Mouse (Mus musculus) myocyte (in vitro differentiated cells): ENCODE results near the gene Pcp4l1. TPM values are rescaled to one million over a fixed set of nuclear protein-coding genes. Genes with fewer than 3 reads are reported as not detected.
A peak's percentile ranks its signal among the peaks of the same experiment; 100 is the strongest.

Experiments
- H3K27me3 ChIP-seq: one replicate; pipeline ENCODE4 v1.6.1; 2011; ENCODE audit not compliant: control insufficient read depth, insufficient read depth, insufficient read length
- H3K36me3 ChIP-seq: one replicate; pipeline ENCODE4 v1.6.1; 2011; ENCODE audit not compliant: control insufficient read depth, insufficient read depth
- H3K4me2 ChIP-seq: one replicate; pipeline ENCODE4 v1.6.1; 2011; ENCODE audit warnings: low read depth, control low read depth
- H3K4me3 ChIP-seq: one replicate; pipeline ENCODE4 v1.5.1; 2011; ENCODE audit warnings: mild to moderate bottlenecking, control low read depth, moderate library complexity
- H3K79me2 ChIP-seq: one replicate; pipeline ENCODE4 v1.6.1; 2011; ENCODE audit not compliant: control insufficient read depth, insufficient read depth
- H3ac ChIP-seq: one replicate; pipeline ENCODE4 v1.6.1; 2011; ENCODE audit not compliant: control insufficient read depth, insufficient read length
- CEBPB ChIP-seq: IDR thresholded peaks from 2 replicates; pipeline ENCODE4 v1.6.1; 2011; ENCODE audit warnings: mild to moderate bottlenecking, moderate library complexity; ENCODE audit not compliant: poor library complexity, insufficient read depth, severe bottlenecking
- E2F4 ChIP-seq: IDR thresholded peaks from one replicate; pipeline ENCODE4 v1.6.1; 2011; ENCODE audit warnings: mild to moderate bottlenecking, control low read depth, moderate library complexity; ENCODE audit not compliant: insufficient read depth
- MAX ChIP-seq: IDR thresholded peaks from one replicate; pipeline ENCODE4 v1.6.1; 2011; ENCODE audit warnings: low read depth, mild to moderate bottlenecking, control low read depth
- MYOD1 ChIP-seq, 3 experiments: IDR thresholded peaks; one replicate each; pipeline ENCODE4 v1.6.1; 2011; ENCODE audit warnings: control low read depth in 2 of 3, low read depth in 2 of 3, mild to moderate bottlenecking in 2 of 3, moderate library complexity in 1 of 3; ENCODE audit not compliant: insufficient read length in 2 of 3, control insufficient read depth in 1 of 3
- MYOG ChIP-seq, 3 experiments: IDR thresholded peaks; one replicate each; pipeline ENCODE4 v1.6.1; 2011; ENCODE audit warnings: control low read depth in 2 of 3, low read depth in 2 of 3, mild to moderate bottlenecking in 2 of 3; ENCODE audit not compliant: insufficient read length in 2 of 3, control insufficient read depth in 1 of 3, insufficient read depth in 1 of 3
- POLR2A ChIP-seq: IDR thresholded peaks from one replicate; pipeline ENCODE4 v1.6.1; 2011; ENCODE audit warnings: low read depth, mild to moderate bottlenecking, control low read depth, moderate library complexity; ENCODE audit not compliant: insufficient read length
- POLR2AphosphoS2 ChIP-seq: IDR thresholded peaks from one replicate; pipeline ENCODE4 v1.6.1; 2011; ENCODE audit warnings: low read depth, control low read depth; ENCODE audit not compliant: insufficient read length
- REST ChIP-seq: IDR thresholded peaks from one replicate; pipeline ENCODE4 v1.6.1; 2011; ENCODE audit warnings: mild to moderate bottlenecking, control low read depth, moderate library complexity; ENCODE audit not compliant: insufficient read depth, insufficient read length
- SRF ChIP-seq: IDR thresholded peaks from one replicate; pipeline ENCODE4 v1.6.1; 2011; ENCODE audit warnings: low read depth; ENCODE audit not compliant: control insufficient read depth, insufficient read length
- TCF12 ChIP-seq: IDR thresholded peaks from one replicate; pipeline ENCODE4 v1.6.1; 2011; ENCODE audit warnings: mild to moderate bottlenecking, control low read depth; ENCODE audit not compliant: poor library complexity, insufficient read depth, severe bottlenecking
- TCF3 ChIP-seq: IDR thresholded peaks from one replicate; pipeline ENCODE4 v1.6.1; 2011; ENCODE audit warnings: low read depth, control low read depth; ENCODE audit not compliant: insufficient read length
- USF1 ChIP-seq: IDR thresholded peaks from one replicate; pipeline ENCODE4 v1.6.1; 2011; ENCODE audit warnings: low read depth, mild to moderate bottlenecking, control low read depth, moderate library complexity
- polyA plus RNA-seq: library from polyadenylated mRNA; unstranded; fragments of >200 nt; fragmentation: generic; extraction: Trizol; gene quantifications from one replicate; pipeline ENCODE4 v1.2.1, GENCODE M21; 2012; ENCODE audit warnings: missing spikeins

Pcp4l1 gene
- polyA plus RNA-seq, 1 experiment: 0.05 TPM

GRCm38 (mm10) chr1:171213801-171214496 is 17.9 kb upstream of the Pcp4l1 start, which contains the start of gene Nr1i3:
TSS of gene Nr1i3 (plus strand) at chr1:171213970.
- H3K79me2 ChIP-seq: no peaks in the 10 kb centered on the region

GRCm38 (mm10) chr1:171212854-171213253 is 16.8 kb upstream of the Pcp4l1 start:
- Histone ChIP-seq H3K4me2 (no peak overlapping the region), H3ac (no peak overlapping the region), H3K36me3 (no peaks in the 10 kb centered on the region), H3K4me3 (no peak overlapping the region), H3K27me3 (no peaks in the 10 kb centered on the region), H3K79me2 (no peaks in the 10 kb centered on the region)
- TF ChIP-seq E2F4 (no peak), MYOG (IDR thresholded peaks at IDR 0.05; ENCODE audit: control insufficient read depth in 1 of 3, insufficient read depth in 1 of 3, insufficient read length in 2 of 3, low read depth in 2 of 3) (no peak), TCF12 (no peak), REST (no peak), SRF (no peak), USF1 (no peak)

More at GRCm38 (mm10) chr1:171213801-171214496, 17.9 kb upstream of the Pcp4l1 start, which contains the start of gene Nr1i3:
- no peak within 1 kb of the TSS for H3K4me3 ChIP-seq
- H3ac ChIP-seq: no peak within 1 kb of the TSS
- peaks cover 3% of the 10 kb centered on the region for H3K36me3 ChIP-seq
- H3K27me3 ChIP-seq: no peaks in the 10 kb centered on the region
- TF ChIP-seq TCF3: no peak
- TF ChIP-seq POLR2A: no peak
- TF ChIP-seq MAX: no peak
- TF ChIP-seq REST: no peak
- no peak for TF ChIP-seq TCF12
- TF ChIP-seq E2F4: no peak
- TF ChIP-seq MYOG (IDR thresholded peaks at IDR 0.05; ENCODE audit: control insufficient read depth in 1 of 3, insufficient read depth in 1 of 3, insufficient read length in 2 of 3, low read depth in 2 of 3): no peak
- no peak for TF ChIP-seq POLR2AphosphoS2
- TF ChIP-seq SRF: no peak
- H3K4me2 ChIP-seq: no peak within 1 kb of the TSS

- Histone ChIP-seq H3K27me3 (no peaks in the 10 kb centered on the region), H3K4me2 (peak overlapping the region; percentile 56), H3K36me3 (no peaks in the 10 kb centered on the region), H3K79me2 (no peaks in the 10 kb centered on the region), H3ac (no peak overlapping the region), H3K4me3 (no peak overlapping the region)
- TF ChIP-seq E2F4 (no peak), TCF12 (no peak), MAX (no peak)
These were observed 13.3 kb upstream of the Pcp4l1 start for GRCm38 (mm10) chr1:171209409-171209808.

GRCm38 (mm10) chr1:171205704-171206493 is 9.8 kb upstream of the Pcp4l1 start:
- no peak for TF ChIP-seq REST
- TF ChIP-seq POLR2AphosphoS2: no peak
- no peak for TF ChIP-seq MYOG (IDR thresholded peaks at IDR 0.05; ENCODE audit: control insufficient read depth in 1 of 3, insufficient read depth in 1 of 3, insufficient read length in 2 of 3, low read depth in 2 of 3)
- no peak for TF ChIP-seq TCF12
- TF ChIP-seq TCF3: no peak
- no peak for TF ChIP-seq E2F4
- TF ChIP-seq CEBPB: no peak
- no peak for TF ChIP-seq USF1
- TF ChIP-seq MYOD1 (IDR thresholded peaks at IDR 0.05; ENCODE audit: control insufficient read depth in 1 of 3, insufficient read length in 2 of 3, low read depth in 2 of 3): no peak
- no peak for TF ChIP-seq SRF
- no peak for TF ChIP-seq MAX
- H3K36me3 ChIP-seq: no peaks in the 10 kb centered on the region
- no peak overlapping the region for H3K4me2 ChIP-seq
- no peaks in the 10 kb centered on the region for H3K27me3 ChIP-seq
- H3K4me3 ChIP-seq: no peak overlapping the region
- H3K79me2 ChIP-seq: no peaks in the 10 kb centered on the region
- H3ac ChIP-seq: no peak overlapping the region

- no peak overlapping the region for H3K4me3 ChIP-seq
These were observed 8.2 kb upstream of the Pcp4l1 start for GRCm38 (mm10) chr1:171204249-171204644.

More at GRCm38 (mm10) chr1:171204249-171204644, 8.2 kb upstream of the Pcp4l1 start:
- TF ChIP-seq USF1 (no peak), REST (no peak), E2F4 (no peak)
- Histone ChIP-seq H3ac (no peak overlapping the region), H3K4me2 (no peak overlapping the region), H3K36me3 (no peaks in the 10 kb centered on the region), H3K27me3 (no peaks in the 10 kb centered on the region), H3K79me2 (no peaks in the 10 kb centered on the region)
